Mouse (Mus musculus) stomach, postnatal 0 days (tissue): Measurements from ENCODE around the gene Dnajb3. TPM values are rescaled to one million over a fixed set of nuclear protein-coding genes. Genes with fewer than 3 reads are reported as not detected.
A peak's percentile ranks its signal among the peaks of the same experiment; 100 is the strongest.

ENCODE experiments used
- ATAC-seq: fragments of 200-750 bp; cut with Nextera tagmentation; 2 replicates; pipeline ENCODE4 v1.8.0; 2017; ENCODE audit not compliant: low FRiP score, low TSS enrichment
- DNase-seq: peaks from one replicate; pipeline ENCODE4 v3.0.0-alpha.2; 2016; ENCODE audit warnings: low spot score
- H3K27ac ChIP-seq: fragments of 300-500 bp; sonication (generic); replicated peaks from 2 replicates; pipeline ENCODE4 v1.5.1; 2014; ENCODE audit warnings: mild to moderate bottlenecking, control low read depth
- H3K27me3 ChIP-seq: fragments of 300-500 bp; sonication (generic); 2 replicates; pipeline ENCODE4 v1.6.1; 2014; ENCODE audit warnings: low read length; ENCODE audit not compliant: control insufficient read depth, insufficient read depth
- H3K36me3 ChIP-seq: fragments of 300-500 bp; sonication (generic); 2 replicates; pipeline ENCODE4 v1.6.1; 2014; ENCODE audit warnings: low read length, mixed read lengths; ENCODE audit not compliant: control insufficient read depth, insufficient read depth
- H3K4me1 ChIP-seq: fragments of 300-500 bp; sonication (generic); replicated peaks from 2 replicates; pipeline ENCODE4 v1.6.1; 2014; ENCODE audit warnings: antibody characterized with exemption; ENCODE audit not compliant: control insufficient read depth, insufficient read depth
- H3K4me2 ChIP-seq: fragments of 300-500 bp; sonication (generic); replicated peaks from 2 replicates; pipeline ENCODE4 v1.6.1; 2014; ENCODE audit warnings: low read depth, mild to moderate bottlenecking, control low read depth, moderate library complexity
- H3K4me3 ChIP-seq: fragments of 300-500 bp; sonication (generic); 2 replicates; pipeline ENCODE4 v1.5.1; 2014; ENCODE audit warnings: low read depth, low read length, control low read depth
- H3K9ac ChIP-seq: fragments of 300-500 bp; sonication (generic); 2 replicates; pipeline ENCODE4 v1.6.1; 2014; ENCODE audit warnings: mild to moderate bottlenecking, low read length, control low read depth, mixed read lengths
- H3K9me3 ChIP-seq: fragments of 300-500 bp; sonication (generic); 2 replicates; pipeline ENCODE4 v1.6.1; 2016; ENCODE audit warnings: low read length; ENCODE audit not compliant: control insufficient read depth
- CTCF ChIP-seq: IDR thresholded peaks from 2 replicates; pipeline ENCODE4 v1.5.1; 2016; ENCODE audit warnings: antibody characterized with exemption, low read depth, mild to moderate bottlenecking, moderate library complexity
- EP300 ChIP-seq: optimal IDR thresholded peaks from 2 replicates; pipeline ENCODE3; 2016; ENCODE audit warnings: antibody characterized with exemption
- WGBS: fragments of 180-500 bp; shearing (Covaris S2); extraction: QIAGEN DNeasy Blood & Tissue Kit; methylation state at CpG from one replicate; pipeline ENCODE4 v1.1.7; 2014; 5-methylcytosine and 5-hydroxymethylcytosine counted together
- polyA plus RNA-seq: library from polyadenylated mRNA; unstranded; fragments of >200 nt; fragmentation: Nextera tagmentation; extraction: Ambion mirVana; gene quantifications from 2 replicates; pipeline ENCODE4 v1.2.1, GENCODE M21; 2015

Gene Dnajb3
- polyA plus RNA-seq, 1 experiment from 2014 or later: 7.2 TPM

DNA sequence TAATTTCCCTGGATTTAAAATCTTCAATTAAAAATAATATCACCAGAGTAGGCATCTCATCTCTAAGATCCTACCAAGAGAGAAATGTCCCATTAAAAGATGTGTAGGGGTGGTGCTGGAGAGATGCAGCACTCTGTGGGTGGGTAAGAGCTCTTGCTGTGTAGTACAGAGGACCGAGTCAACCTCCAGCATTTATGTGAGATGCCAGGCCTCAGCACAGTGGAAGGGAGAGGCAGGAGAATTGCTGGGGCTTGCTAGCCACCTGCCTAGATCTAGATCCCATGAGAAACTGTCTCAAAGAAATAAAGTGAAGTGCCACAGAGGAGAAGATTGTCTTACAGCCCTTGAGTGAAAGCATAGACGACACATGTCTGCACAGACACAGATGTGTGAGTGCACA lies 11.0 kb upstream of the Dnajb3 start:
- no peak overlapping the region for H3K9ac ChIP-seq
- H3K4me3 ChIP-seq: no peak overlapping the region
- no peaks in the 10 kb centered on the region for H3K4me1 ChIP-seq
- DNase-seq: no peak
- no peaks in the 10 kb centered on the region for H3K36me3 ChIP-seq
- TF ChIP-seq CTCF (no peak), EP300 (no peak)
- ATAC-seq: no peak
- H3K9me3 ChIP-seq: peaks cover 27% of the 10 kb centered on the region
- H3K27ac ChIP-seq: no peak overlapping the region
- H3K27me3 ChIP-seq: no peaks in the 10 kb centered on the region
- 61% methylated on average over 2 of the region's 2 CpGs for WGBS
- no peak overlapping the region for H3K4me2 ChIP-seq

DNA sequence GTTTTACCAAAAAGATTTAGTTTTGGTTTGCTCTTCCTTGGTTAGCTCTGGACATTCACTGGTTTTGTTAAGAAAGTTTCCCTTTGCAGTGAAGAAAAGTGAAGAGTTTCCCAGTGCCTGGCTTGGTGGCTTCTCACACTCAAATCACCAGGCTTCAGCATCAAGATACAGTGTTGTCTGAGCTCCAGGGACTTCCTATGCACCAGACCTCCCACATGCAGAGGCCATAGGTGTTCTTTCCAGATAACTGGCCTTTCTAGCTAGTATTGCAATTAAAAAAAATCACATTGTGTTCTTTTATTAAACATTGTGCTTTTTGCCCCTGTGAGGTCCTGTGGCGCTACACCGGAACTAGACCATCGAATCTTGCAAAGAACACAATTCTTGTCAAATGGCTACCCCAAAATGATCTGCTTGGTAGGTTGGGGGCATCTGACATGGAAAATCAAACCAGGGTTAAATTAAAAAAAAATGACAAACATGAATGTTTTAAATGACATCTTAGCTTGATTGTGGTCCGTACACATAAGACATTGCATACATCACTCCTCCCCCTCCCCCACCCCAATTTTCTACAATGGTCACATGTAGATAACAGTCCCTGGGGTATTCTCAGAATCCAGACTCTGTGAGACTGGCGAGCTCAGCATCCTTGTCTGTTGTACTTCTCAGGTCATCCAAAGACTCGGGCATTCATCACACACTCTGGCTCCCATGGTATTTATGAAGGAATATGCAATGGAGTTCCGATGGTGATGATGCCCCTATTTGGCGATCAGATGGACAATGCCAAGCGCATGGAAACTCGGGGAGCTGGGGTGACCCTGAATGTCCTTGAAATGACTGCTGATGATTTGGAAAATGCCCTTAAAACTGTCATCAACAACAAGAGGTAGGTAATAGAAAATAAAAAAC lies 10.1 kb upstream of the Dnajb3 start:
- Histone ChIP-seq H3K4me1 (no peaks in the 10 kb centered on the region), H3K9ac (no peak overlapping the region), H3K4me3 (no peak overlapping the region), H3K36me3 (no peaks in the 10 kb centered on the region), H3K27ac (no peak overlapping the region), H3K27me3 (no peaks in the 10 kb centered on the region), H3K9me3 (peaks cover 30% of the 10 kb centered on the region), H3K4me2 (no peak overlapping the region)
- TF ChIP-seq EP300 (no peak), CTCF (no peak)
- no peak for DNase-seq
- no peak for ATAC-seq
- WGBS: 65% methylated on average over 10 of the region's 10 CpGs

DNA sequence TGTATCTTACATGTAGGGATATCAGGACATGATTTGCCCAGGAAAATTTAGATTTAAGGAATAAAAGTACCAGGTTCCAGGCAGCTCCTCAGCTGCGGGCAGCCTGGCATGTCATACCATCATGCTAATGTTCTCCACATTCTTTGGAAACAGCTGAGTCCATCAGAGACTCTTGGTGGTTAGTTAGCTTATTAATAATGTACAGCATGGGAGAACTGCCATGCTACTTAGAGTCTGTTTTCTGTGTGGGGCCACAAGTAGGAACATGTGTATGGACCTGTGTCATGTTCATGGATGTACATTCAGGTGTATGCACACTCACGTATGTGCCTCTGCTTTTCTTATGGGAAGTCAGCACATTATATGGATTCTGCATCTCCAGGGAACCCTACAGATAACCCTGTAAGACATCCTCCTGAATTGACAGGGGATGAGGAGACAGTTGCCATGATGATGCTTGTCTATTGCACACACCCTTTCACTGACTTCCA lies 8.9 kb upstream of the Dnajb3 start:
- TF ChIP-seq CTCF: no peak
- TF ChIP-seq EP300: no peak
- Histone ChIP-seq H3K4me1 (no peaks in the 10 kb centered on the region), H3K27me3 (no peaks in the 10 kb centered on the region), H3K4me2 (no peak overlapping the region), H3K9ac (no peak overlapping the region), H3K4me3 (no peak overlapping the region), H3K27ac (no peak overlapping the region), H3K36me3 (no peaks in the 10 kb centered on the region), H3K9me3 (peaks cover 30% of the 10 kb centered on the region)
- DNase-seq: no peak
- 71% methylated on average over 2 of the region's 2 CpGs for WGBS
- no peak for ATAC-seq

- Histone ChIP-seq H3K9me3 (peaks cover 30% of the 10 kb centered on the region), H3K27ac (no peak overlapping the region), H3K36me3 (no peaks in the 10 kb centered on the region), H3K4me2 (no peak overlapping the region), H3K27me3 (no peaks in the 10 kb centered on the region), H3K9ac (no peak overlapping the region), H3K4me3 (no peak overlapping the region), H3K4me1 (no peaks in the 10 kb centered on the region)
- no peak for TF ChIP-seq EP300
- TF ChIP-seq CTCF: no peak
- ATAC-seq (peak; percentile 13; the same call in 1 of the 2 replicates), DNase-seq (peak; percentile 42)
- 78% methylated on average over 2 of the region's 2 CpGs for WGBS
Observed at GRCm38 (mm10) chr1:88213766-88214461, 8.3 kb upstream of the Dnajb3 start.

DNA sequence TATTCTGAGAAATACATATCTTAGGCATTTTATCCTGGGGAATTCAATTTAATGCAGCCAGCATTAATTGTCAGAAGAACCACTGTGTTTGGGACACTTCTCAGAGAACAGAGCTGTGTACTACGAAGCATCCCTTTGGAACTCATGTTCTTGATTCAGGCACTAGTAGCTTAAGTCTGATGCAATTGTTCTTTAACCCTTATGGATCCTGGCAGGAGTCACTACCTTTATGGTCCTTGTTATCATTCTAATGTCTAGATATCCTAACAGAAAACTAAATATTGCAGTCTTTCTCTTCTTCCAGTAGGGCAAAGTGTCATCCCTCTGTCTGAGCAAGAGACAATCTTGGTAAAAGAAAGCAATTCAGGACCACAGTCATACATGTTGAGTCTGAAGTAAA lies 7.5 kb upstream of the Dnajb3 start:
- ATAC-seq (no peak), DNase-seq (no peak)
- no peak overlapping the region for H3K4me3 ChIP-seq
- no peaks in the 10 kb centered on the region for H3K36me3 ChIP-seq
- H3K27ac ChIP-seq: no peak overlapping the region
- no peak overlapping the region for H3K4me2 ChIP-seq
- TF ChIP-seq EP300: no peak
- TF ChIP-seq CTCF: no peak
- H3K27me3 ChIP-seq: no peaks in the 10 kb centered on the region
- no peaks in the 10 kb centered on the region for H3K4me1 ChIP-seq
- 69% methylated on average over 1 of the region's 1 CpGs for WGBS
- H3K9ac ChIP-seq: no peak overlapping the region
- peaks cover 30% of the 10 kb centered on the region for H3K9me3 ChIP-seq
